Mouse (Mus musculus) gastrocnemius, postnatal 36 days (tissue): Measurements from ENCODE around the gene Scaf1. TPM values are rescaled to one million over a fixed set of nuclear protein-coding genes. Genes with fewer than 3 reads are reported as not detected.

ENCODE experiments used
- DNase-seq, 2 experiments: peaks; one replicate each; pipeline ENCODE4 v3.0.0; 2022
- intact Hi-C: fragments of 180-260 bp; cut with DNase I; formaldehyde crosslinking; loops from one replicate; pipeline ENCODE4 v1.15.1; 2025
- total RNA-seq, 2 experiments: library from RNA; stranded (reverse); gene quantifications; 2 replicates each; pipeline ENCODE4 v1.2.3; 2021

Scaf1 gene
- total RNA-seq, 2 experiments from 2014 or later: 36.9 to 40.2 TPM

GRCm38 (mm10) chr7:44996672-44997071, 19.5 kb downstream of the Scaf1 start:
- intact Hi-C loops: no loop called here
- no peak for DNase-seq

DNA sequence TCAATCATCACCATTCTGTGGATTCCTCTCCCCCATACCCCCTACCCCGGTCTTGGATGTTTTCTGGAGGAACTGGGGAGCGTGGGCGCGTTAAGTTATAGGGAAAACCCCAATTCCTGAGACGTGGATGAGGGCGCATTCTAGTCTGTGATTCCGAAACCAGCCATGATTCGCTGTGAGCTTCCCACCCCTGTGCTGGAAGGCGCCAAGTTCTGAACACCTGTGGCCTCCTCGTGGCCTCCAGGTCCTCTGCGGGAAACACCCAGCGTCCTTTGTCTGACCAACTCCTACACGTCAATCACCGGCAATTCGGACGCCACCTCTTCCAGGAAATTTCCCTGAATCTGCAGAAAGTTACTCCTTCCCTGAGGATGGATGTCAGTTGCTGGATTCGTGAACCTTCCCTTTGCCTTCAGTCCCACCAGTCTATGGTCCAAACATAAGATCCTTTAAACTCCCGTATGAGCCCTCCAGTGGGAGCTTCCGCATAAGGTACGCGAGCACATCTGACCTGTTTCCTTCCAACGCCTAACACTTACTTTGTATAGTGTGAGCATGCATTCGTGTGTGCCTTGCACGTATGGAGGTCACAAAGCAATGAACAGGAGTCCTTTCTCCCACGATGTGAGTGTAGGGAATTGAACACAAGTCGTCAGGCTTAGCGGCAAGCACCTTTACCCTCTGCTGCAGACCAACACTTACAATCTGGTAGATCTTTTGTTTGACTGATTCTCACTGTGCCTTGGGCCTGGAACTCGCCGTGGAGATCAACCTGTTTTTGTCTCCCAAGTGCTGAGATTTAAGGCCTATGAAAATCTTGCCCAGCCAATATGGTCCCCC, 29.1 kb downstream of the Scaf1 start:
- intact Hi-C loops: no loop called here
- DNase-seq: no peak

GRCm38 (mm10) chr7:44986192-44986878, 29.8 kb downstream of the Scaf1 start, which contains the start of gene Prmt1:
Gene Prmt1 (minus strand): TSS chr7:44986568.
- intact Hi-C loops: no loop called here
- peak; percentile 95 to 96 for DNase-seq

DNA sequence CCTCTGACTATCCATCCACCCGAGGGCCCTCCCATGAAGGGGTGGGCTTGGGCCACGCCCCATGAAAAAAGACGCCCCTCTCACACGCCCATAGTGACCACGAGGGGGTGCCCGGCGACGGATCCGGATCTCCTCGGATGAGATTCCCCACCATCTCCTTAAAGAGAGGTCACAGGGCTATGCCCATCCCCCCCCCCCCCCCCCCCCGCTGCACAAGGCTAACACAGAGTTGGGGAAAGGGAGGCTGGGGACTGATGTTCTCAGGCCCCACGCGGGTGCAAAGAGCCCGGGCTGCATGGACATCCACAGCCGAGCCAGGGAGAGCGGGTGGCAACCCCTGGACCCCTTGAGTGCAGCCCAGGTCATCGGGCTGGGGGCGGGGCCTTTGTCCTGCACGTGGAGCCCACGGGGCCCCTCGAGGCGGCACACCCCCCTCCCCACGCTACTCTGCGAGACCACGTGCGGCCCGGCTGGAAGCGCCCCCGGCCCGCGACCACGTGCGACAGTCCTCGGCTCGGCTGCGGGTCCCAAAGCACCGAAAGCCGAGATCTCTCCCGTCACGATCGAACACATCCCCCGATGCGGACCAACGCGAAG, 30.5 kb downstream of the Scaf1 start:
- peak in 1 of 2 experiments; percentile 72 for DNase-seq
- intact Hi-C loops: no loop called here

DNA sequence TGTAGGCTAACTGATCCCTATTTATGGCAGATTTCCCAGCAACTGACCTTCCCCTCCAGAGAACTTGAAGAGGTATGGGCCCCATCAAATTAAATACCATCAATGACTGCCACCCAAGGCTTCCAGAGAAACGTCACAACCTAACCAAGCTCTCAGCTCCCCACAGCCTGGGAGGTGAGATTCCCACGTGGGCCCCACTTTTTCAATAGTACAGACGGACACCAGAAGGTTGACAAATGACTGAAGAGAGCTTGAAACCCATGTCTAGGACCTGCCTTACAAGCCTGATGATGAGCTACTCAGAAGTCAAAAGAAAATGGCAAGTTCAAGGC, 31.4 kb downstream of the Scaf1 start:
- intact Hi-C loops: loop anchor here (5.0 kb wide), 2 partner anchors 88 to 153 kb away; partner anchors contain the start of genes Flt3l and Gm45713
- DNase-seq: no peak

DNA sequence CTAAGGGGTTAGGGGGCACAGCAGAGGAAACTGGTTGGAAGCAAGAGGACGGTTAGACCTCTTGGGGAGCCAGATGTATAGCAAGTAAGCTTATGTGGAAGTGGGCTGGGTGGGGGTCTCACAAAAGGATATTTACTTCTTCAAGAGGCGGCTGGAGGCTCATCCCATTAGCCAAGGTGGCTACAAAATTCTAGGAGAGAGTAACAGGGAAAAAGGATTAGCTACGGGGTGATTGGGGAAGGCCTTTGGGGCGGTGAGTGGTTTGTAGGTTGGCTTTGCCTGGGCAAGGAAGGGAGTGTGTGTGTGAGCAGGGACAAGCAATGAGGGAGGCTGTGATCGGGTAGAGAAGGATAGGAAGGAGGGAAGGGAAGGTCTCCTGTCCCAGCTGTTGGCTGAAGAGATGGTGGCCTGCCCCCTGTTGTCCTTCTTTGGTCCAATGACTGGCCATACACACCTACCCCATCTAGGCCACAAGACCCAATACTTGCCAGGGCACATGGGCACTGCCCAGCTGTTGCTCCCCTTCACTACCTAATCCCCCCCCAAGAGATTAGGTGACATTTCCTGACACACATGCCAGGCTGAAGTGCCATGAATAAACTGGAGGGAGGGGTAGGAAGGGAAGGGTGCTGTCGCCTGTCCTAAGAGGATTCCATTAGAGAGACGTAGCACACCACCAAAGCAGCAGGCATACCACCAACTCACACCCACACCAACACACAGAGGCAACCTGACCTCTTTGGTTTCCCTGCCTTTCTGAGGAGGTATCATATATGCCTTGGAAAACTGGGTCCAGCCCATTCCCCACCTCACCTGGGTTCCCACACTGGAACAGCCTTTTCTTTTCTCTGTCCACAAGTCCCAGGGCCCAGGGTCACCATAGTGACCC, 32.0 kb downstream of the Scaf1 start:
- no peak for DNase-seq
- intact Hi-C loops: loop anchor here (5.0 kb wide), 2 partner anchors 88 to 153 kb away; partner anchors contain the start of genes Flt3l and Gm45713

GRCm38 (mm10) chr7:44983085-44983484, 33.1 kb downstream of the Scaf1 start:
- peak; percentile 84 to 86 for DNase-seq
- intact Hi-C loops: loop anchor here (5.0 kb wide), 2 partner anchors 89 to 154 kb away; partner anchors contain the start of genes Flt3l and Gm45713

DNA sequence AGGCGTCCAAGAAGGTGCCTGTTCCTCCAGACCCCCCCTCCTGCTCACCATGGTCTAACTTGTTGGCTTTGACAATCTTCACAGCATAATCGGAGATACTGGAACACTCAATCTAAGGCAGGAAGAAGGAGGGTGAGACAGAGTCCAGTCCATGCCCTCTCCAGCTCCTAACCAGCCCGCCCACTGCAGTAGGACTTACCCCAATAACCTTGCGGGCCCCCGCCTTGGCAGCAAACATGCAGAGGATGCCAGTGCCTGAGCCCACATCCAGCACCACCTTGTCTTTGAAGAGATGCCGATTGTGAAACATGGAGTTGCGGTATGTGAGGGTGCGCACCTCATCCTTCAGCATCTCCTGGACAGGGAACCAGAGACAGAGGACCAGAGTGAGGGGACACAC, 34.6 kb downstream of the Scaf1 start:
- DNase-seq: no peak
- intact Hi-C loops: loop anchor here (5.0 kb wide), 2 partner anchors 91 to 156 kb away; partner anchors contain the start of genes Flt3l and Gm45713

DNA sequence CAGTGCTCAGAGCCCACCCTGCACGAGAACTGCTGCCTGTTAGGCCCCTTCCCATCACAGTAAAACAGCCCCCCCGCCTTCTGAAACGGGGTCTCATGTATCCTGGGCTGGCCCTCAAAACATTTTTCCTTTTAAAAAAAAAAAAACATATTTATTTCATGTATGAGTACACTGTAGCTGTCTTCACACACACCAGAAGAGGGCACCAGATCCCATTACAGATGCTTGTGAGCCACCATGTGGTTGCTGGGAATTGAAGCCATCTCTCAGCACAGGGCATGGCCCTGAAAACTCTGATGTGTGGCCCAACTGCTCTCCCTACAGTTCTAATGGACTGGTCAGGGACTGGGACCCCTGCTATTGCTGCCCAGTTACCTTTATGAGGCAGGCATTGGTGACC, 37.9 kb downstream of the Scaf1 start:
- no peak for DNase-seq
- intact Hi-C loops: no loop called here

DNA sequence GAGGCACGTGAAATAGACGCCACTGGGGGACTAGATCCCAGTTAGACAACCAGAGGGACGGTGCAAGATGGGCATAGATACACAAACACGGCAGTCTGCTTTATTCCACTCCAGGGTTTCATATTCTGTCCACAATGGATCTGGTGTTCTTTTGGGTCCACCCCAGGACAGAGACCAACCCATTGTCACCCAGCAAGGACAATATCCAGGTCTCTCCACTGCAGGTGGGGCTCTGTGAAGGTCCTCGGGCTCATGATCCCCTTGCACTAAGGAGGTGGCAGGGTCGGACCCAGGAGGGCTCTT, 41.1 kb downstream of the Scaf1 start:
- DNase-seq: no peak
- intact Hi-C loops: no loop called here

GRCm38 (mm10) chr7:44974383-44975116, 41.6 kb downstream of the Scaf1 start, which contains the start of gene Cpt1c:
Gene Cpt1c (minus strand): TSS chr7:44974851.
- peak; percentile 68 to 75 for DNase-seq
- intact Hi-C loops: no loop called here

DNA sequence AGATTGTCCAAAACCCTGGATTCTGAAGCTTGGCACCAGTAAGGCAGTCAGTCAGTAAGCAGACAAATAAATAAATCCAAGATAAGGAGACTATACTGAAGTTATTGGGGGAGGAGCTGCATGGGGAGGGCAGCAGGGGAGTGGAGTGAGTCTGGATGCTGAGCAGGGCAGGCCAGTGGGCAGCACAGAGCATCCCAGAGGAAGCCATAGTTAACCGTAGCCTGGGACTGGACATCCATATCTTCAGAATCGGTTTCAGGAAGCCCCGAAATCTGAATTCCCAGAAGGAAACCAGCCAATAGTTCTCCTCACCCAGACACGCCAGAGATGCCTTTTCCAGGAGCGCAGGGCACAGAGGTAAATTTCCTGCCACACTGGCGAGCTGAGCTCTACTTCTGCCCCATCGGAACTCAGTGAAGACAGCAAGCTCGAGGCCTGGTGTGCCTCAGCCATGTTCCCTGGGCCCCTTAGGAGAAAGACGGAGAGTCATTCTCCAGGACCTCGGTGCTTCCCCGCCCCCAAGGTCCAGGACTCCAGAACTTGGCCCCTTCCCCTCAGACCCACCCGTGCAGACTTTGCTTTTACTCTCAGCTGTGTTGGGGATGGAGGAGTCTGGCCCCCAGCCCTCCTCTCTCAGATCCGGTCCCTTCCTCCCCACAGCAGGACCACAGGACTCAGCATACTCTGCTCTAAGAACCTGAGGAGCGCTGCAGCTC, 42.6 kb downstream of the Scaf1 start:
- intact Hi-C loops: no loop called here
- no peak for DNase-seq

GRCm38 (mm10) chr7:44971142-44971541, 45.0 kb downstream of the Scaf1 start:
- intact Hi-C loops: no loop called here

DNA sequence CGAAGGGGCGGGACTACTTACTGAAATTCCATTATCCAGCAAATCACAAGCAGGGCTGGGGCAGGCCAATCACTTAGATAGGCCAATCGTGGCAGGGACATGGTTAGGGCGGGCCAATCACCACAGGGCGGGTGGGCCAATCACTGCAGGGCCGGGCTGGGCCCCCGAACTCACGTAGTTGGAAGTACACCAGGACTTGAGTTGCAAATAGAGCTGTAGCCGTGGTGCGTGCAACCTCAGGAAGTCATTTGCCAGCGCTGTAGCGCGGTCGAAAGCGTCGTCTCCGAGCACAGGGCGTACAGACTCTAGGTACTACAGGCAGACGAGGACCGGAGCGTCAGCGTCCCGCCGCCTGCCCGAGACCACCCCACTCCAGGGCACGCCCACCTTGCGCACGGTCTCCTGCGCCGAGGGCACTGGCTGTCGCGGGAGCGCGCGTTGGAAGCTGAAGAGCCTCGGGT, 45.9 kb downstream of the Scaf1 start:
- intact Hi-C loops: no loop called here
- DNase-seq: peak; percentile 79

More at GRCm38 (mm10) chr7:44971142-44971541, 45.0 kb downstream of the Scaf1 start:
- DNase-seq: no peak

DNA sequence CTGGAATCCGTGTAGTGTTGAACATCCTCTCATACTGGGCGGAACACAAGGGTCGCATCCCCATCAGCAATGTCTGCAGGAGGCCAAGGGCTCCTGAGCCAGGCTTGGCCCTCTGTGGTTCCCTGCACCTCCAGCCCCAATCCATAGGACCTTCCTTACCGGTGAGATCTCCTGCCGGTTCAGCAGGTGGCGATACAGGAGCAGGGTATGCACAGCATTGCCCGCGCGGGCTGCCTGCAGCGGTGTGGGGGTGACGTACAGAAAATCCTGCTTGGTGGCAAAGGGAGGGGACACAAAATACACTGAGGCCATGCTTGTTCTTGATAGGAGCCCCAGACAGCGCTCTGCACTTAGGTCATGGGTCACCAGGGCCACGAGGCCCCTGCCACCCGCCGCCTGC, 49.5 kb downstream of the Scaf1 start:
- DNase-seq: no peak
- intact Hi-C loops: no loop called here

GRCm38 (mm10) chr7:44965975-44966374, 50.2 kb downstream of the Scaf1 start:
- DNase-seq: no peak
- intact Hi-C loops: no loop called here

DNA sequence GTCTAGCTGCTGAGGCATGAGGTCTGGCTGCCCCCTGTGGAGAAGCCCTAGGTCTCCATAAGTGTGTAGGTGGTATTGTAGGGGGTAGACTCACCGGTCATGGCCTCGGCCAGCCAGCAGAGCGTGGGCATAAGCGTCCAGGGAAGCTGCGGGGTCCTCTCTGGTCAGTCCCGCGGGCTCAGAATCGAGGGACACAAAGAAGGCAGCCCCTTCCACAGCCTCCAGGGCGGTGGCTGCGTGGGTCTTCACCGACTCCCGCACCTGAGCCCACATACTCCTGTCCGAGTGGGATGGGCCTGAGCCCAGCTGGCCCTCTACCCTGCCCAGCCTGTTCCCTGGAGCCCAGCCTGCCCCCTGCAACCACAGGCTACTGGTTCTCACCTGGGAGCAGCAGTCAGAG, 51.2 kb downstream of the Scaf1 start:
- no peak for DNase-seq
- intact Hi-C loops: no loop called here

GRCm38 (mm10) chr7:44962831-44963230, 53.3 kb downstream of the Scaf1 start:
- intact Hi-C loops: no loop called here
- no peak for DNase-seq

DNA sequence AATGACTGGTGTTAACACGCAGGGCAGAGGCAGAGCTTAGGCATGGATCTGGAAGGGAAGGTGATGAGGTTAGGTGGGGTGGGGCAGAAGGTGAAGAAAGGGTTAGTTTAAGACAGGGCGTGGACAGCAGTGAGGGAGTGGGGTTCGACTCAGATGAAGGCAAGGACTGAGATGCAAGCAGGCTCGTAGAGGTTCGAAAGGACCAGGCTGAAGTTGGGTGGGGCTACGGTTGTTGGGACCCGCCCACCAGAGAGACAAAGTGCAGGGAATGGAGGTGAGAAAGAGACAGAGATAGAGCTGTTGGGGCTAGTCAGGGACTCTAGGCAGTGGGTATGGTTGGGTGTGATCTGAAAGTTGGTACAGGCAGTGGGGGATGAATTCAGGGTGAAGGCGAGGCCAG, 53.8 kb downstream of the Scaf1 start:
- DNase-seq: no peak
- intact Hi-C loops: no loop called here
